8 mouse cellular contexts compared by ENCODE assay signal in the genomic region with DNA sequence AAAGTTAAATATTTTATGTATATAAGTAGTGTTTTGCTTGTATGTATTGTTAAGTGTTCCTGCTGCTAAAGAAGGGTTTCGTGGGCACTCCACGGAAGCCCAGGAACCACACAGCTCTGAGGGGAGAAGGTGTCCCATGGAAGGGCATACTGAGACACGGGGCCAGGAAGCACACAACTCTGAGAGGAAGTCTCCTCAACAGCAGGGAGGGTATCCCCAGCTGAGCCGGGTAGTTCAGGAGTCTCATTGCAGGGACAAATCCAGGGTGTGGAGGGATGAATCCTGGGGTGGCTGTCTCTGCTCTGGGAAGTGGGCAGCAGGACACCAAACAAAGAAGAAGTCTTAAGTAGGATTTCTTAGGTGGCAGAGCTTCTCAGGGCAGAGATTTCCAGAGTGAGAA. TPM values are rescaled to one million over a fixed set of nuclear protein-coding genes. Genes with fewer than 3 reads are reported as not detected.
DNase-seq lines count a peak whose midpoint lies in the region; ATAC-seq and TF ChIP-seq lines count a peak whose summit lies in the region.

No protein-coding gene starts in this region.

- no peak for ATAC-seq in lung, embryonic 15.5 days (ENCODE audit: borderline replicate concordance, extremely low read depth, low FRiP score, low TSS enrichment)
- no peak for ATAC-seq in hindbrain, postnatal 0 days

- H3K27me3 ChIP-seq in lung, embryonic 15.5 days = no peaks in the 10 kb centered on the region
- no peaks in the 10 kb centered on the region for H3K27me3 ChIP-seq in embryonic facial prominence, embryonic 10.5 days (replicated peaks; ENCODE audit: low read depth, poor library complexity, severe bottlenecking)
- no peaks in the 10 kb centered on the region for H3K27me3 ChIP-seq in hindbrain, postnatal 0 days (ENCODE audit: insufficient read depth, low read length)

- WGBS in lung, embryonic 15.5 days = 7% methylated on average over 4 of the region's 4 CpGs
- 22% methylated on average over 4 of the region's 4 CpGs for WGBS in embryonic facial prominence, embryonic 10.5 days
- WGBS in hindbrain, postnatal 0 days = 18% methylated on average over 4 of the region's 4 CpGs

- H3K4me1 ChIP-seq in lung, embryonic 15.5 days = peaks cover 13% of the 10 kb centered on the region
- peaks cover 16% of the 10 kb centered on the region for H3K4me1 ChIP-seq in embryonic facial prominence, embryonic 10.5 days
- H3K4me1 ChIP-seq in hindbrain, postnatal 0 days (ENCODE audit: insufficient read depth, low read length) = peaks cover 15% of the 10 kb centered on the region

- H3K36me3 ChIP-seq in lung, embryonic 15.5 days = peaks cover 3% of the 10 kb centered on the region; the same call in 1 of the 2 replicates
- peaks cover 22% of the 10 kb centered on the region for H3K36me3 ChIP-seq in embryonic facial prominence, embryonic 10.5 days (replicated peaks)
- no peaks in the 10 kb centered on the region for H3K36me3 ChIP-seq in hindbrain, postnatal 0 days (ENCODE audit: insufficient read depth, low read length)

- H3K4me3 ChIP-seq in lung, embryonic 15.5 days = peak overlapping the region; percentile 84
- H3K4me3 ChIP-seq in embryonic facial prominence, embryonic 10.5 days = peak overlapping the region; percentile 92
- peak overlapping the region; percentile 72 for H3K4me3 ChIP-seq in hindbrain, postnatal 0 days (ENCODE audit: low read length)

- H3K9ac ChIP-seq in lung, embryonic 15.5 days = peak overlapping the region; percentile 90
- peak overlapping the region; percentile 86 for H3K9ac ChIP-seq in hindbrain, postnatal 0 days (replicated peaks; ENCODE audit: low read length)

- no peak for TF ChIP-seq CTCF in hindbrain, postnatal 0 days (IDR thresholded peaks at IDR 0.05; ENCODE audit: low read depth)

- H3K4me2 ChIP-seq in lung, embryonic 15.5 days = peak overlapping the region; percentile 83
- peak overlapping the region; percentile 71 for H3K4me2 ChIP-seq in hindbrain, postnatal 0 days (ENCODE audit: low read depth, low read length)

- no peak for DNase-seq in lung, postnatal 36 days
- DNase-seq in embryonic facial prominence, embryonic 10.5 days (ENCODE audit: low spot score) = no peak
- no peak for DNase-seq in hindbrain, postnatal 0 days (ENCODE audit: low spot score)
- DNase-seq in naive thymus-derived CD4-positive, alpha-beta T cell, adult 2 months (ENCODE audit: low read depth) = peak; percentile 34
- DNase-seq in urinary bladder, adult 2 months (ENCODE audit: low spot score) = no peak
- no peak for DNase-seq in right cerebral cortex, postnatal 10 days (ENCODE audit: low spot score in 2 of 2)
- no peak for DNase-seq in right cerebral cortex, postnatal 4 days

- H3K9me3 ChIP-seq in lung, embryonic 15.5 days = no peaks in the 10 kb centered on the region
- H3K9me3 ChIP-seq in embryonic facial prominence, embryonic 10.5 days = no peaks in the 10 kb centered on the region
- H3K9me3 ChIP-seq in hindbrain, postnatal 0 days (ENCODE audit: low read length) = no peaks in the 10 kb centered on the region

- H3K27ac ChIP-seq in lung, embryonic 15.5 days = peak overlapping the region; percentile 88; the same call in 1 of the 2 replicates
- H3K27ac ChIP-seq in embryonic facial prominence, embryonic 10.5 days (replicated peaks) = peak overlapping the region; percentile 98
- H3K27ac ChIP-seq in hindbrain, postnatal 0 days = peak overlapping the region; percentile 88

RNA-seq across cellular contexts. Expression of a gene that starts 0.9 kb away (rescaled TPM):
- 360 and 372 TPM in 2 replicates for polyA plus RNA-seq in lung, embryonic 15.5 days (2015; fragmentation: Nextera tagmentation; extraction: Ambion mirVana)
- polyA plus RNA-seq in embryonic facial prominence, embryonic 10.5 days (2016; fragmentation: Nextera tagmentation; extraction: Ambion mirVana) = 416 and 443 TPM in 2 replicates
- total RNA-seq in hindbrain, postnatal 0 days (2014; rRNA removed) = 264 and 266 TPM in 2 replicates
- 725 and 778 TPM in 2 replicates for polyA plus RNA-seq in hindbrain, postnatal 0 days (2015; fragmentation: Nextera tagmentation; extraction: Ambion mirVana)
- 539 and 645 TPM in 2 replicates for polyA plus RNA-seq in urinary bladder, adult 2 months (2012; rRNA removed)

RNA-seq across cellular contexts. Expression of a gene that starts 38.8 kb away (rescaled TPM):
- polyA plus RNA-seq in lung, embryonic 15.5 days (2015; fragmentation: Nextera tagmentation; extraction: Ambion mirVana) = 178 and 182 TPM in 2 replicates
- polyA plus RNA-seq in embryonic facial prominence, embryonic 10.5 days (2016; fragmentation: Nextera tagmentation; extraction: Ambion mirVana) = 106 and 122 TPM in 2 replicates
- 618 and 737 TPM in 2 replicates for total RNA-seq in hindbrain, postnatal 0 days (2014; rRNA removed)
- 853 and 903 TPM in 2 replicates for polyA plus RNA-seq in hindbrain, postnatal 0 days (2015; fragmentation: Nextera tagmentation; extraction: Ambion mirVana)
- 150 and 161 TPM in 2 replicates for polyA plus RNA-seq in urinary bladder, adult 2 months (2012; rRNA removed)
